Mouse (Mus musculus) gastrocnemius, postnatal 4 days (tissue): ENCODE results near the gene 1810010D01Rik. TPM values are rescaled to one million over a fixed set of nuclear protein-coding genes. Genes with fewer than 3 reads are reported as not detected.

ENCODE experiments used
- DNase-seq, 2 experiments: peaks; one replicate each; pipeline ENCODE4 v3.0.0; 2021 to 2022; ENCODE audit warnings: low spot score in 2 of 2, mixed read lengths in 2 of 2
- total RNA-seq, 2 experiments: library from RNA; stranded (reverse); gene quantifications; 2 replicates each; pipeline ENCODE4 v1.2.3; 2021

The 1810010D01Rik gene
- total RNA-seq, 2 experiments from 2014 or later = 0.31 TPM; not detected in 1

- no peak for DNase-seq
Observed at GRCm38 (mm10) chr7:145176750-145177589, 30.9 kb downstream of the 1810010D01Rik start.

- no peak for DNase-seq
Observed at GRCm38 (mm10) chr7:145173563-145173962, 34.4 kb downstream of the 1810010D01Rik start.

GRCm38 (mm10) chr7:145173116-145173515 is 34.8 kb downstream of the 1810010D01Rik start:
- no peak for DNase-seq

- DNase-seq = no peak
Observed at GRCm38 (mm10) chr7:145169703-145170102, 38.2 kb downstream of the 1810010D01Rik start.

GRCm38 (mm10) chr7:145159283-145160240 is 48.4 kb downstream of the 1810010D01Rik start:
- DNase-seq = peak in 1 of 2 experiments; percentile 50

Other genes starting within 250 kb of the 1810010D01Rik start
- 10 to 100 TPM in 1 of 2 experiments, 1 to 10 TPM in 1; 9.4 to 11.7 TPM for gene Tpcn2, start 75.9 kb upstream of the 1810010D01Rik start, total RNA-seq
- gene Mrgprf, start 92.7 kb upstream of the 1810010D01Rik start, total RNA-seq = 10 to 100 TPM; 13.1 to 15.8 TPM
- gene Mrgprd, start 106.7 kb upstream of the 1810010D01Rik start, total RNA-seq = under 1 TPM; 0.08 to 0.10 TPM